Mouse (Mus musculus): Measurements from ENCODE around the gene Kif3a. TPM values are rescaled to one million over a fixed set of nuclear protein-coding genes. Genes with fewer than 3 reads are reported as not detected.

Kif3a gene
- polyA plus RNA-seq, 1 experiment = 4.2 TPM

DNA sequence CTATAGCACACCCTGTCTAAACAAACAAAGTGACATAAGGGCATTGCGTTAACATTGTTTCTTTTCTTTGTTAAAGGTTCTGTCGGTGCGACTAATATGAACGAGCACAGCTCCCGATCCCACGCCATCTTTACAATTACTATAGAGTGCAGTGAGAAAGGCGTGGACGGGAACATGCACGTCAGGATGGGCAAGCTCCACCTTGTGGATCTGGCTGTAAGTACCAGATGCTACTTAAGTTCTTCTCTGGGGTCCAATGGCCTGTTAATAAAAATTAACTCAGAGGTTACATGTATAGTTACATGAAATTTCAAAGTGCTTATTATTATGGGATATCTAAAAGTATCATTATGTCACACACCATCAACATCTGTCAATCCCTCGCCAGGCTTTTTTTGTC lies 16.0 kb downstream of the Kif3a start:
- Histone ChIP-seq H3K36me3 (ENCODE audit: control insufficient read depth, insufficient read depth, low read length) (no peaks in the 10 kb centered on the region), H3K27ac (ENCODE audit: control insufficient read depth, insufficient read depth, low read length) (no peak overlapping the region), H3K4me3 (ENCODE audit: control insufficient read depth, insufficient read depth, low read length) (no peak overlapping the region), H3K27me3 (ENCODE audit: control insufficient read depth, insufficient read depth, low read length) (no peaks in the 10 kb centered on the region), H3K4me1 (replicated peaks; ENCODE audit: control insufficient read depth, insufficient read depth, low read length) (no peaks in the 10 kb centered on the region)
- DNase-seq = no peak
- 96% methylated on average over 10 of the region's 10 CpGs for WGBS
- TF ChIP-seq CTCF (IDR thresholded peaks at IDR 0.05; ENCODE audit: borderline replicate concordance, control insufficient read depth, extremely low read depth, insufficient read depth, low read length, poor library complexity) = no peak
- TF ChIP-seq POLR2A (IDR thresholded peaks at IDR 0.05; ENCODE audit: control insufficient read depth, extremely low read depth, insufficient read depth, low read length, poor library complexity) = no peak

DNA sequence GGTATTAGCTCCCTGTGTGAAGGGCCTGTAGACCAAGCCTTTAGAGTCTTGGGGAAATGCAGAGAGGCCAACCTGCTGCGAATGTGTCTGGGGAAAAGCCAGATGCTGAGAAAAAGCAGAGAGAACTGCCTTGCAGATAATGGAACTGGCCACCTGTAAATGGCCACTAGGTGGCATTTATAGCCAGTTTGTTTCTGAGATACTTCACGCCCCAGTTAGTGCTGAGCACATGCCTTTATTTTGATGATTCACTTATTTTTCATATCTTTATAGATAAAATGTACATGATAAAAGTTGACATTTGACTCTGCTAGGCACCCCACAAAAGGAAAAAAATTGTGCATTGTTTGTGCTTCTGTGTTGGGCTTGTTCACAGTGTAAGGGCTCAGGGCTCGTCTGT lies 17.7 kb downstream of the Kif3a start:
- Histone ChIP-seq H3K27ac (ENCODE audit: control insufficient read depth, insufficient read depth, low read length) (no peak overlapping the region), H3K4me1 (replicated peaks; ENCODE audit: control insufficient read depth, insufficient read depth, low read length) (no peaks in the 10 kb centered on the region), H3K4me3 (ENCODE audit: control insufficient read depth, insufficient read depth, low read length) (no peak overlapping the region), H3K27me3 (ENCODE audit: control insufficient read depth, insufficient read depth, low read length) (no peaks in the 10 kb centered on the region), H3K36me3 (ENCODE audit: control insufficient read depth, insufficient read depth, low read length) (no peaks in the 10 kb centered on the region)
- TF ChIP-seq POLR2A (IDR thresholded peaks at IDR 0.05; ENCODE audit: control insufficient read depth, extremely low read depth, insufficient read depth, low read length, poor library complexity) (no peak), CTCF (IDR thresholded peaks at IDR 0.05; ENCODE audit: borderline replicate concordance, control insufficient read depth, extremely low read depth, insufficient read depth, low read length, poor library complexity) (no peak)
- 70% methylated on average over 3 of the region's 3 CpGs for WGBS
- no peak for DNase-seq

DNA sequence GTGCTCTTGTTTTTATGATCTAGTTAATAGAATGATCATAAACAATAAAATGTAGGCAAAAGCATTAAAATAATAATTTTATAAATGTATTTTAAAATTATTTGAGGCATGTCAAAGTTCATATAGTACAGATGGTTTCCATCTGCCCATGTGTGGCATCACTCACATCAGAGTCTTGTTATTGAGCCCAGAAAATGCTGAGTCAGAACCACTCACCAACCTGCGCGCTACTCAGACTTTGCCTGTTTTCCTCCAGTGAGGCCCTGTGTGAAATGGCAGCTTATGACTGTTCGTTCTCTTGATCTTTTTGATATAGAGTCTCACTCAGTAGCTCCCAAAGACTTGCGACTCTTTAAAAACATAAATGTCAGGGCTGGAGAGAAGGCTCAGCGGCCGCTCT lies 18.3 kb downstream of the Kif3a start:
- DNase-seq = no peak
- TF ChIP-seq CTCF (IDR thresholded peaks at IDR 0.05; ENCODE audit: borderline replicate concordance, control insufficient read depth, extremely low read depth, insufficient read depth, low read length, poor library complexity) (no peak), POLR2A (IDR thresholded peaks at IDR 0.05; ENCODE audit: control insufficient read depth, extremely low read depth, insufficient read depth, low read length, poor library complexity) (no peak)
- H3K4me1 ChIP-seq (replicated peaks; ENCODE audit: control insufficient read depth, insufficient read depth, low read length) = no peaks in the 10 kb centered on the region
- no peaks in the 10 kb centered on the region for H3K36me3 ChIP-seq (ENCODE audit: control insufficient read depth, insufficient read depth, low read length)
- no peak overlapping the region for H3K27ac ChIP-seq (ENCODE audit: control insufficient read depth, insufficient read depth, low read length)
- H3K4me3 ChIP-seq (ENCODE audit: control insufficient read depth, insufficient read depth, low read length) = no peak overlapping the region
- WGBS = 93% methylated on average over 6 of the region's 6 CpGs
- H3K27me3 ChIP-seq (ENCODE audit: control insufficient read depth, insufficient read depth, low read length) = no peaks in the 10 kb centered on the region

DNA sequence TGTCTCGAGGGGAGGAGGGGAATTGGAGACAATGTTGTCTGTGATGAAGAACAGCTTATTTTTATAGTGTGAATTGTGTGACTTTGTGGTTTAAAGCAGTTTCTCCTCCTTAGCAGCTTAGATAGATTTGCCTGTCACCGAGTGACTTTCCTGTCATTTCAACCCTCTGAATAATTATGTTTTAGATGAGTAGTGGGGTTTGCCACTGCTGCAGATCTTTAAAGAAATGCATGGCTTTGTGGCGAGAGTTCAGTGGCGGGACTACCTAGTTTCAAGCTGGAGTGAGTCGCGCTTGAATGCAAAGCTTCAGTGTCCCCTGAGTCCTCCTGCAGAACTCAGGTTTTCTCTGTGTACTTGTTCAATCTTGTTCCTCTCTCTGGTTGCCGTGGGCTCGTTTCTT lies 21.1 kb downstream of the Kif3a start:
- no peak overlapping the region for H3K4me3 ChIP-seq (ENCODE audit: control insufficient read depth, insufficient read depth, low read length)
- no peak overlapping the region for H3K27ac ChIP-seq (ENCODE audit: control insufficient read depth, insufficient read depth, low read length)
- WGBS = 90% methylated on average over 8 of the region's 8 CpGs
- H3K36me3 ChIP-seq (ENCODE audit: control insufficient read depth, insufficient read depth, low read length) = no peaks in the 10 kb centered on the region
- no peaks in the 10 kb centered on the region for H3K27me3 ChIP-seq (ENCODE audit: control insufficient read depth, insufficient read depth, low read length)
- no peaks in the 10 kb centered on the region for H3K4me1 ChIP-seq (replicated peaks; ENCODE audit: control insufficient read depth, insufficient read depth, low read length)
- DNase-seq = no peak
- no peak for TF ChIP-seq POLR2A (IDR thresholded peaks at IDR 0.05; ENCODE audit: control insufficient read depth, extremely low read depth, insufficient read depth, low read length, poor library complexity)
- no peak for TF ChIP-seq CTCF (IDR thresholded peaks at IDR 0.05; ENCODE audit: borderline replicate concordance, control insufficient read depth, extremely low read depth, insufficient read depth, low read length, poor library complexity)

DNA sequence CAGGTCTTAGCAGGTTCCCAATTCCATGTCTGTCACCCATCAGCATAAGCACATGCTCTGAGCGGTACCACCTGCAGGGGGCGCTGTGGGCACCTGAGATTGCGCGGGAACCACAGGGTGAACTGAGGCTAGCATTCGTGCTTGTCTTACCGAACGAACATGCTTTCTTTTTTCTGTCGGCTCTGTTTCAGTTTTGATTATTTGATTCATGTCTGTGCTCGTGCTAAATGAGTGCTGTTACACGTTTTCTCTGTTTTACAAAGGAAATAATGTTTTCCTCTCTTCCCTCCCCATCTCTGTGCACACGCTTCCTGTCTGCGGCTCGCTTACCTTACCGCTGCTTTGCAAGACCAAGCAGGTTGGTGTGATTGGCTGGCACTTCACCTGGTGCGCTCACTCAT lies 23.2 kb downstream of the Kif3a start:
- Histone ChIP-seq H3K4me1 (replicated peaks; ENCODE audit: control insufficient read depth, insufficient read depth, low read length) (no peaks in the 10 kb centered on the region), H3K27me3 (ENCODE audit: control insufficient read depth, insufficient read depth, low read length) (no peaks in the 10 kb centered on the region), H3K36me3 (ENCODE audit: control insufficient read depth, insufficient read depth, low read length) (no peaks in the 10 kb centered on the region), H3K27ac (ENCODE audit: control insufficient read depth, insufficient read depth, low read length) (no peak overlapping the region), H3K4me3 (ENCODE audit: control insufficient read depth, insufficient read depth, low read length) (peak overlapping the region; percentile 6; the same call in 1 of the 2 replicates)
- WGBS = 5% methylated on average over 15 of the region's 15 CpGs
- TF ChIP-seq POLR2A (IDR thresholded peaks at IDR 0.05; ENCODE audit: control insufficient read depth, extremely low read depth, insufficient read depth, low read length, poor library complexity) = no peak
- peak; percentile 98 for TF ChIP-seq CTCF (IDR thresholded peaks at IDR 0.05; ENCODE audit: borderline replicate concordance, control insufficient read depth, extremely low read depth, insufficient read depth, low read length, poor library complexity)
- DNase-seq = peak; percentile 74

DNA sequence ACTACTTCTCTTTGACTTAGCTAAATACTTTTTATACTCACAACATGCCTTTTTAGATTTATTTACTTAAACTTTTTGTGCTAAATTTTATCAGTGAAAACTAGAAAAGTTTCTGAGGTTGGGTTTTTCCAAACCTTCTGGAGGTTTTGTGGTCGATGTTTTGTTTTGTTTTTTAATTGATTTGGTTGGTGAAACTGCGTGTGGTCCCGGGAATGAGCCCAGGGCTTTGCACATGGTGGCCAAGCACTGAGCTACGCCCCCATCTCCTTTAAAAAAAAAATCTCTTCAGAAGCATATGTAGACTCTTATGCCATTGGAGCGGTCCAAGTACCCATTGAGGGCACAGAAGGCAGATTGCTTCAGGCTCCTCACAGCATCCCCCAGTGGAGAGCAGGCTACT lies 23.9 kb downstream of the Kif3a start:
- no peaks in the 10 kb centered on the region for H3K36me3 ChIP-seq (ENCODE audit: control insufficient read depth, insufficient read depth, low read length)
- WGBS = 74% methylated on average over 5 of the region's 5 CpGs

DNA sequence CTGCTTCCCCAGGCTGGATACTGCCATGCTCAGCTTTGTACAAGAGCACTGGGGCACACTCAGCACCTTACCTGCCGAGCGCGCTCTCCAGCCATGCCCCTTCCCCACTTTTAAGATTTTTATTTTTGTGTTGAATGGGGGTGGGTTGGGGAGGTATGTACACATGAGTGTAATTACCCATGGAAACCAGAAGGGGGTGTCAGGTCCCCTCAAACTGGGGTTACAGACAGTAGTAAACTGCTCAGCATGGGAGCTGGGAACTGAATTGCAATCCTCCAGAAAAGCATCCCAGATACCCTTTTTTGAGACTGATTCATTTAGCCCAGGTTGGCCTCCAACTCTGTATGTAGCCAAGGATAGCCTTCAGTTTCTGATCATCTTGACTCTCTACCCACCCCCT lies 37.8 kb downstream of the Kif3a start:
- H3K4me3 ChIP-seq (ENCODE audit: control insufficient read depth, insufficient read depth, low read length) = no peak overlapping the region
- WGBS = 98% methylated on average over 3 of the region's 3 CpGs
- H3K27ac ChIP-seq (ENCODE audit: control insufficient read depth, insufficient read depth, low read length) = no peak overlapping the region
- no peak for TF ChIP-seq CTCF (IDR thresholded peaks at IDR 0.05; ENCODE audit: borderline replicate concordance, control insufficient read depth, extremely low read depth, insufficient read depth, low read length, poor library complexity)
- no peak for TF ChIP-seq POLR2A (IDR thresholded peaks at IDR 0.05; ENCODE audit: control insufficient read depth, extremely low read depth, insufficient read depth, low read length, poor library complexity)
- DNase-seq = no peak
- H3K4me1 ChIP-seq (replicated peaks; ENCODE audit: control insufficient read depth, insufficient read depth, low read length) = peaks cover 5% of the 10 kb centered on the region; the same call in 1 of the 2 replicates
- H3K36me3 ChIP-seq (ENCODE audit: control insufficient read depth, insufficient read depth, low read length) = no peaks in the 10 kb centered on the region
- H3K27me3 ChIP-seq (ENCODE audit: control insufficient read depth, insufficient read depth, low read length) = no peaks in the 10 kb centered on the region

More for the DNA sequence above, 23.9 kb downstream of the Kif3a start:
- Histone ChIP-seq H3K27ac (ENCODE audit: control insufficient read depth, insufficient read depth, low read length) (no peak overlapping the region), H3K27me3 (ENCODE audit: control insufficient read depth, insufficient read depth, low read length) (no peaks in the 10 kb centered on the region), H3K4me3 (ENCODE audit: control insufficient read depth, insufficient read depth, low read length) (no peak overlapping the region), H3K4me1 (replicated peaks; ENCODE audit: control insufficient read depth, insufficient read depth, low read length) (no peaks in the 10 kb centered on the region)
- no peak for DNase-seq
- TF ChIP-seq CTCF (IDR thresholded peaks at IDR 0.05; ENCODE audit: borderline replicate concordance, control insufficient read depth, extremely low read depth, insufficient read depth, low read length, poor library complexity) = no peak
- TF ChIP-seq POLR2A (IDR thresholded peaks at IDR 0.05; ENCODE audit: control insufficient read depth, extremely low read depth, insufficient read depth, low read length, poor library complexity) = no peak
